Mouse (Mus musculus) large intestine, adult 2 months (tissue): ENCODE data around the gene 1700016C15Rik. TPM values are rescaled to one million over a fixed set of nuclear protein-coding genes. Genes with fewer than 3 reads are reported as not detected.

Experiments
- DNase-seq: peaks from one replicate; pipeline ENCODE4 v3.0.0-alpha.2; 2012; ENCODE audit warnings: low read depth, low spot score
- WGBS: fragments of 180-500 bp; shearing (Covaris S2); methylation state at CpG from one replicate; pipeline ENCODE4 v1.1.7; 2018; 5-methylcytosine and 5-hydroxymethylcytosine counted together
- polyA plus RNA-seq: library from polyadenylated mRNA; depleted of rRNA; stranded (reverse); fragments of >200 nt; gene quantifications from 2 replicates; pipeline ENCODE4 v1.2.3, GENCODE M21; 2012; rRNA removed

Gene 1700016C15Rik
- polyA plus RNA-seq, 1 experiment: 0.35 TPM

DNA sequence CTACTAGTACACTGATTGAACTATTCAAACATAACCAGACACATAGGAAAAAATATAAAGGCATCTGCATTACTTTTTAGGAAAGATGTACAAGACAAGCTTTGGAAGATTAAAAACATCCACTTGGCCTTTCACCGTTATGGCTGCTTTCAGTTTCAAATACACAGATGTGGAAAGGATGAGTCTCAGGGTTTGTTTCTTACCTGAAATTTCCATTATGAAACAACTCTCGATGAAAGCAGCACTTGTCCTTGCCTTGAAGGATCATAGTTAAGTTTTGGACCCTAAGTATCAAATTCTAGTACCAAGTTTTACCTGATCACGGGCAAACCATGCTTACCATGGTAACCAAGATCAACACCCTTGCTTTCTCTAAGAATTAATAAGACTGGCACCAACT is 63.2 kb downstream of the 1700016C15Rik start:
- no peak for DNase-seq
- WGBS: 70% methylated on average over 3 of the region's 3 CpGs

DNA sequence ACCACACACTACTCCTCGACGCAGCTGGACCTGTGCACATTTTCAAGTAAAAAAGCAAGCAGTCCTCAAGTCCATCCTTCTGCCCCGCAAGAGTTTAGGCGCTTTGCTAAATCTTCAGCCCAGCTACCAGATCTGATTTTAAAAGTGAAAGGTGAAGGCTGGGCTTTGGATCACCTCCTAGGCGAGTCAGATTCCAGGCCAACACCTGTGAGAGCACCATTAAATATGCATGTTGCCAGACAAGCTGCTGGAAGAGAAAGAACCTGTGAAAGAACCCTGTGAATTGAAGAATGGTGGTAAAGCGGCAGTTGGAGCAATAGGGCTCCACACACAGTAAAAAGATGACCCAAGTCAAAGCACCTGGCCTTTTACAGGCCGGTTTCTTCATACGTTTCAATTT is 65.3 kb downstream of the 1700016C15Rik start:
- no peak for DNase-seq
- 13% methylated on average over 8 of the region's 8 CpGs for WGBS

DNA sequence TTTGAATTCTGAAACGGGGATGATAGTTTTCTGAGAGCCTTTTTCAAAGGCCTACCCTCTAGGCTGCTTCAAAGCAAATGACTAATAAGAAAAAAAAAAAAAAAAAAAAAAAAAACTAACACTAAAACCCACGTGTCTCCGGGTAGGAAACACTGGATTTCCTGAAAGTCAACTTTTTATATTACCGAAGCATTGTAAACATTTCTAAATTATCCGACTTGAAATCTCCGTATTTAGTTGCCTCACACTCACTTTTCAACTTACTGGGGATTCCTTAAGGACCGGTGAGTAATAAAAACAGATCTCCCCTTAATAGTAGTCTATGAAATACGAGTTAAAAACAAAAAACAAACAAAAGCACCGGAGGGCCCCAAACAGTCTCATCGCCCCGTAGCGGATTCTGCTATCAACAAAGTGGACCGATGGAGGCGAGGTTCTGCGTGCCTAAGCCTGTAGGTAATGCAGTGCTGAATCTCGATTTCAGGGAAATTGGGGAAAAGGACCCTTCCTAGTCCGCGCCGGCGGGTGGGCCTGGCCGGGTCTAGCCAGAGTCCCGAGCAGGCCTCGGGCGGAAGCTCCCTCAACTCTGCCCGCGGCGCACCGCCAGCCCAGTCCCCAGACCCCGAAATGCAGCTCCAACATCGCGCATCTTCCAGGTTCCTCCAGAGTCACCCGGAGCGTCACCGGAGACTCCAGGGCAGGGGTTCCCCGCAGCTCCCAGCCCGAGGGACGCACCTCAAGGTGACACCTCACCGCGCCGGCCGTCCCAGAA is 66.0 kb downstream of the 1700016C15Rik start:
- DNase-seq: no peak
- WGBS: under 1% methylated on average over 41 of the region's 41 CpGs

DNA sequence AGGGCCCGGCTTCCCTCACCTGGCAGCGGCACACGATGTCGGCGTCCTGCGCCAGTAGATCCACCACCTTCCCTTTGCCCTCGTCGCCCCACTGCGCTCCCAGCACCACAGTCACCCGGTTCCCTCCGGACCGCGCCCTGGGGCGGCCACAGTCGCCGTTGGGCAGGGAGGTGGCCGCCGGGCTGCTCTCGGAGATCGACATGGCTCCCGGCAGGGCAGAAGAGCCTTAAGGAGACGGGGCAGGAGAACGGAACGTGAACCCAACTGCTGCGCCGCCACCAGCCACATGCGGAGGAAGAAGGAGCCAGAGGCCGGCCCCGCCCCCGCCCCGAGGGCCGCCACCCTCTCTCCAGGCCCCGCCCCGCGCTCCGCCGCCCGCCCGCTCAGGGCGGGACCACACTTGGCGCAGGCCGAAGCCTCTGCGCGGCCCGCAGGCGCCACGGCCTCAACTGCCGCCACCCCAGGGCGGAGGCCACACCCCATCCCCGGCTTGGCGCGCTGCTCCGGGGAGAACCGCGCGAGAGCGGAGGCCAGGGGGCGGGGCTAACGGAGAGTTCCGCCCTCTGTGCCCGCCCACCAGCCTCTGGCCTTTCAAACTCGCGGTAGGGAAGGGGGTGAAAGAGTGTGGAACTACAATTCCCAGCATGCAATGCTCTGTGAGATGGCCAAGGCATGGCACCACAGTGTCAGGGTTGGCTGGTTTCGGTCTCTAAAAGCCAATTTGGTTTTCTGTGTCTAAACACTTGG is 66.8 kb downstream of the 1700016C15Rik start, which contains the start of gene Adss:
Gene Adss, minus strand, starts transcription at position 319 of the 747 bp plus-strand sequence.
- under 1% methylated on average over 63 of the region's 64 CpGs for WGBS
- peak; percentile 91 for DNase-seq

- WGBS: 56% methylated on average over 8 of the region's 8 CpGs
- no peak for DNase-seq
Observed at GRCm38 (mm10) chr1:177797151-177797755, 67.6 kb downstream of the 1700016C15Rik start.

Other genes with a start within 250 kb of the 1700016C15Rik start
- 15.3 and 20.6 TPM in 2 replicates for gene Adss, start 66.7 kb downstream of the 1700016C15Rik start, polyA plus RNA-seq